Mouse (Mus musculus): ENCODE measurements around the gene Atg2a.
A peak's percentile ranks its signal among the peaks of the same experiment; 100 is the strongest.

Gene Atg2a

DNA sequence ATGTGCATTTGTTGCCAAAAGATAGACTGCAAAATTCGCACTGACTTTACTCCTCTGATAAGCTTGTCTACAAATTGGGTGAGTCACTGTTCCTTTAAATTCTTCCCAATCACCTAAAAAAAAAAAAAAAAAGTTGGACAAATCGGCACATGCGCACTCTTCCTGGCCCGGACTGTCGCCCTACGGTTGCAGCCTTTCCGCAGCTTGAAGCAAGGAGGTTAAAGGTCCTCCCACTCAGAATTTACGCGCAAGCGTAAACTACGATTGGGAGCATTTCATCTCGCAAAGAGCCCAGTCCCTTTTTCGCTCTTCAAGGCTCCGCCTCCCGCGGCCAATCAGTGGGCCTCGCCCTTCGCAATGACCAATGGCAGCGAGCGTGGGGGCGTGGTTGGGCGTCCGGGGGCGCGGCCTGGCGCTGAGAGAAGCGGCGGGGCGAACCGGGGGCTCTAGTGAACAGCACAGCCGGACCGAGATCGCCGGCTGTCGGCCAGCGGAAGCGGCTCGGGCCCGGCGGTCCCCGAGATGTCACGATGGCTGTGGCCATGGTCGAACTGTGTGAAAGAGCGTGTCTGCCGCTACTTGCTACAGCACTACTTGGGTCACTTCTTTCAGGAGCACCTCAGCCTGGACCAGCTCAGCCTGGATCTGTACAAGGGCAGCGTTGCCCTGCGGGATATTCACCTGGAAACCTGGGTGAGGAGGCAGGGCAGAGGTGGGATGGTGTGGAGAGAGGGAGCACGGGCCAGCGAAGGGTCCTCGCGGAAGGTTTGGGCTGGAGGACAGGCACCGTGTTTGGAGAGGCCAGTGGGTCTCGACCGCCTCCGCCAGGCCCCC is at the start of gene Atg2a:
Gene Atg2a, plus strand, starts transcription at position 395 of the 834 bp plus-strand sequence.
- DNase-seq = peak; percentile 99

GRCm38 (mm10) chr19:6204265-6204664 is 37.2 kb upstream of the Atg2a start:
- DNase-seq = no peak

DNA sequence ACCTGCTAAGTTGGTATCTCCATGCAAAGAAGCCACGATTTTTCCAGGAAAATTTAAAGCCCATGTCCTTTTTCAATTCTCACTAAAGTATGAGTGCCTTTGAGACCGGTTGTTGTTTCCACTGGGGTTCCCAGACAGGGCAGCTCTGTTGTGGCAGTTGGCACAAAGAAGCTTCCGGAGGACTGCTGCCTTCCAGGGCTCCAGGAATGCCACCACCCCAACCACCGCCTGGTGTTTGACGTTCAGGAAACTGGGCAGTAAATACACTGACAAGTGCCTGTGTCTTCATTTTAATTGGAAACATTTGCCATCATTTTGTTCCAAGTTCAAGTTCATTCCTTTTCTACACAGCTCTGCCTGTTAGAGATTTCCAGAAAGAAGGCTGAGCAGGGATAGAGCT is 34.8 kb upstream of the Atg2a start:
- DNase-seq = no peak

DNA sequence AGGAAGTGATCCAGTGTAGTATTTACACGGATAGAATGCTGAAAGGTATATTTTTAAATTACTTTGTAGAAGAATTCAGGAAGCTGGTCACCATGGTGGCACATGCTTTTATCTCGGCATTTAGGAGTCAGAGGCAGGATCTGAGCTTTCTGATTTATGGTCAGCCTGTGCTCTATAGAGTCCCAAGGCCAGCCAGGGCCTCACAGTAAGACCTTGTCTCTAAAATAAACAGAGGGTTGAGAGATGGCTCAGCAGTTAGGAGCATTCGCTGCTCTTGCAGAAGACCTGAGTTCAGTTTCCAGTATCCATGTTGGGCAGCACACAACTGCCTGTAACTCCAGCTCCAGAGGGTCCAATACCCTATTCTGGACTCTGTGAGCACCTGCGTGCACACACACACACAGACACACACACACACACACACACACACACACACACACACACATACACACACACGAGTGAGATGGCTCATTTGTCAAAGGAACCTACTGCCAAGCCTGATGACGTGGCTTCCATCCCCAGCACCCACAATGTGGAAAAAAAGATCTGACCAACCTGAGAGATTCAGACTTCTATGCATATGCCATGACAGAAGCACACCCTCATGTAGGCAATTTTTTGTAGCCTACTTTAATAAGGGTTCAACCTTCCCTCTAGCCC is 25.3 kb upstream of the Atg2a start:
- no peak for DNase-seq

DNA sequence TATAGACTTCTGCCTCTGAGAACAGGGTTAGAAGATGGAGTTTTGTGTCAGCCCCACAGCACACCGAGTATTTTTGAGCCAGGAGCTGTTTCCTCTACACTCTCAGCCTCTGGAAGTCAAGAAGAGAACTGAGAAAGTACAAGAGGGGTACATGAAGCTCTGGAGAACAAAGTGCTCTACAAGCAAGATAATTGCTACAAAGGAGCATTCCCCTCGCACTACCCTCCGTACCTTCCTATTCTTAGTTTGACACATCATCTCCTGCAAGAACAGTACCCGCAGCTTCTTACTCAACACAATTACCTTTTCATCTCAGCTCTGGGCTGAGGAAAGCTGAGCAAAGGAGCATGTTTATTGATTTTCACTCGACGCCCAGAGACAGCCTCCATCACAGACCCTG is 22.9 kb upstream of the Atg2a start:
- no peak for DNase-seq

- no peak for DNase-seq
Observed at GRCm38 (mm10) chr19:6226135-6226534, 15.3 kb upstream of the Atg2a start, which contains the start of gene Gpha2. Gene Gpha2 (plus strand): TSS chr19:6226380.

DNA sequence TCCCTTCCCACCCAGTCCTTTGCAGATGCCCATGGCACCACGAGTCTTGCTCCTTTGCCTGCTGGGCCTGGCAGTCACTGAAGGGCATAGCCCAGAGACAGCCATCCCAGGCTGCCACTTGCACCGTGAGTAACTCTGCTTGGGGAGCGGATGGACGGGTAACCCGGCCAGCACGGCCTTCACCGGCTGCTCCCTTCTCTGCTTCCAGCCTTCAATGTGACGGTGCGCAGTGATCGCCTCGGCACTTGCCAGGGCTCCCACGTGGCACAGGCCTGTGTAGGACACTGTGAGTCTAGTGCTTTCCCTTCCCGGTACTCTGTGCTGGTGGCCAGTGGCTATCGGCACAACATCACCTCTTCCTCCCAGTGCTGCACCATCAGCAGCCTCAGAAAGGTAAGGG is 14.7 kb upstream of the Atg2a start:
- no peak for DNase-seq

DNA sequence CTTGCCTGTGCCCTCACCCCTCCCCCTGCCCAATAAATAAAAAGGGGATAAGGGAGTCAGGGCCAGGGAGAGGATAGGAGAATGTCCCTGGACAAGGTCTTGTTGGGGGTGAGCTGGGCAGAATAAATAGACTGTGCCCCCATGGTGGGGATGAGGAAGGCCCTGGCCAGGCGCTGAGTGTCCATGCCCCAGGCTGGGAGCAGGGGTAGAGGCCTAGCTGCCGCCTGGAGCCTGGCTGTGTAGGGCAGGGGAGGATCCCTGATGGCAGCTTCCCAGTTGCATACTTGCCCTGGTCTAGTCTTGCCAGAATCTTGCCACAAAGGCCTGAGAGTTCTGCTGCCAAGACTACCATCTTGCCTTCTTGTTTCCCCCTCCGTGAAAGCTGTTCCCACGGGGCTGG is 13.6 kb upstream of the Atg2a start:
- peak in 1 of 2 experiments; percentile 42 for DNase-seq

DNA sequence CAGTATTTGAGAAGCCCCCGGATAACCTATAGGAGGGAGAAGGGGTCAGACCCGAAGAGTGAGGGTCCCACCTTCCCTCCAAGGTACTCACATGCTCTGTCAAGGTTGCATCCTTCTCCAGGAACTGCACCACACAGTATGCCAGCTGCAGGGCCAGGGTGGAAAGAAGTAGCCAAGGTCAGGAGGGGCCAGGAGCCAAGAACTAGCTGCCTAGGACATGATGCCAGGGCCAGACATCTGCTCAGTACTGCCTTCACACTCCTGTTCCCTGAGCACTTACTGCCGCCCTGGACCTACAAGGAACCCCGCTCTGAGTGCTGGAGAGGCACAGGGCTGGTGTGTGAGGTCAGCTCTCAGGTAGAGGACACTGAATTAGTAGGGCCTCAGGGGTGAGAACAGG is 11.1 kb upstream of the Atg2a start:
- peak; percentile 69 to 78 for DNase-seq

- peak in 1 of 2 experiments; percentile 38 for DNase-seq
Observed at GRCm38 (mm10) chr19:6231036-6231435, 10.4 kb upstream of the Atg2a start.

DNA sequence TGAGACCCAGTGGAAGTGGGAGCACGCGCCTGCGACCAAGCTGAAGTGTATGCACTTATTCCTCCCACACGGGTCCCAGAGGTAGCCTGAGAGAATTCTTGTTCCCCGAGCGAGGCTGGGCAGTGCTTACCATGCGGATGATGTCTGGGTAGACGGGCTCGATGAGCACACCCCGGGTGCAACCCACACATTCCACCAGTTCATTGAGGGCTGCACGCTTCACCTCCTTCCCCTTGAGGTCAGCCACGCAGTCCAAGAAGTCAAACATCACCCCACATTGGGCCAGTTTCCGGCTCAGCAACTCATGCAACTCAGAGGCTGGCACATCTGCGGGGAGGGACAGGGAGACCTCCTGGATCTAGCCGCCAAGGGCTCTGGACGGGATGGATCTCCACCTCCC is 7.8 kb upstream of the Atg2a start:
- peak in 1 of 2 experiments; percentile 10 for DNase-seq

DNA sequence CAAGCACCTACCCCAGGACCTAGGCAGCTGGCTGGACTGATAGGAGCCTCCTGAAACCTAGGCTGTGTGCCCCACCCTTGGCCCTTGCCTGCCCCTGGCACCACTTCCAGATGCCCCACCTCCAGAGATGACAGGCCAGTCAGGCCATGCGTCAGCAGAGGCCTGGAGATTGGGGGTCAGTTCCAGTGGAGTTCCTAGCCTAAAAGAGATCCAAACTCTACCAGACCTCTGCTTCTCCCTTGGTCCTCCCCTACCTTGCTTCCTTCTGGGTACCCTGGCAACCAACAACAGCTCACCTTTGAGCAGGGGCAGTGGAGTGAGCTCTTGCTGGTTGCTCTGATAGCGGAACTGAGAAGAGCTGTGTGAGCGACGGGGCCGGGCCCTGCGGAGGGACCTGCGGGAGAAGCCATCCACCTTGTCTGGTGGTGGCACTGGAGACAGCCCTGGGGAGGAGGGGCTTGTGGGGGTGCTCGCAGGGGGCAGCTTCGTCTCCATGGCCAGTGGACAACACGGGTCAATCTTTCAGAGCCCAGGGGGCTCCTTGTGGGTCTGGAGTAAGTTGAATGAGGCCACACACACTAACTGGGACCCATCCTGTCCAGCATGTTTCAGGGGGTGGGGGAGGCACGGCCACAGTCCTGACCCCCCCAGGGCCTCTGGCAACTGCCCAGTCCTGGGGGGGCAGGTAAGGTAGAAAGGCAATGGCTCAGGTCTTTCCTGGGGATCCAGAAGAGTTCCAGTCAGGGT is 7.0 kb upstream of the Atg2a start:
- peak; percentile 46 to 49 for DNase-seq

GRCm38 (mm10) chr19:6235084-6236052 is 6.1 kb upstream of the Atg2a start, which contains the start of gene Ppp2r5b:
Gene Ppp2r5b (minus strand): TSS chr19:6235872.
- peak; percentile 98 for DNase-seq

DNA sequence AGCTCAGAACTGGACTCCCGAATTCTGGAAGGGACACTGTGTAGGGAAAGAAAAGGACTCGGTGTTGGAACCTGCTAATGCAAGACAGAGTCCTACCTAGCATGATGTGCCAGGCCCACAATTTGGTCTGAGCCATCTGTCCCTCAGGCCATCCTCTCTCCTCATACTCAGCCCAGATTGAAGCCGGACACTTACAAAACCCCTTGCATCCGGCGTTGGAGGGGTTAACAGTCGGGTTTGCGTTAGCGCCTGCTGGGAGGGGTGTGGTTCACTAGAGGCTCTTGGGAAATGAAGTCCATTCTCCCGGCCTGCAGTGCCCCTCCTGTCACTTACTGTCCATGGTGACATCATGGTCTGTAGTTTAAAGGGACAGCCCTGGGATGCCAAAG is 5.4 kb upstream of the Atg2a start:
- peak; percentile 98 to 99 for DNase-seq

DNA sequence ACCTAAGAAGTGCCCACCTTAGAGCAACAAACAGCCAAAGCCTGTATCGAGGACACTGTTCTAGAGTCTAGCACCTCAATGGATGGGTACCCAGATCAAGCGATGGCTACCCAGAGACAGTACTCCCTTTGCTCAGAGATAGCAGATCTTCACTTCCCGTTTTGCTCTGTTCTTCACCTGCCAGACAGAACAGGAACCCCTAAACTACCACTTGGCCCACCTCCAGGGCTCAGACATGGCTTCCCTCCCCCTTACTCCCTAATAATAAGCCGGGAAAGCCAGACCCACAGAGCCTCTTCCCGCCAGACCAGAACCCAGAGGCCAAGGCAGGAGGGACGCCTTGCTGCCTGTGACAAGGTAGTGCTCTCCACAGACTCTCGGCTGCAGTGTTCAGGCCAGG is 4.6 kb upstream of the Atg2a start:
- DNase-seq = peak; percentile 44 to 46

- DNase-seq = no peak
Observed at GRCm38 (mm10) chr19:6238740-6239139, 2.7 kb upstream of the Atg2a start.

- no peak for DNase-seq
Observed at GRCm38 (mm10) chr19:6240136-6240535, 1.3 kb upstream of the Atg2a start.

DNA sequence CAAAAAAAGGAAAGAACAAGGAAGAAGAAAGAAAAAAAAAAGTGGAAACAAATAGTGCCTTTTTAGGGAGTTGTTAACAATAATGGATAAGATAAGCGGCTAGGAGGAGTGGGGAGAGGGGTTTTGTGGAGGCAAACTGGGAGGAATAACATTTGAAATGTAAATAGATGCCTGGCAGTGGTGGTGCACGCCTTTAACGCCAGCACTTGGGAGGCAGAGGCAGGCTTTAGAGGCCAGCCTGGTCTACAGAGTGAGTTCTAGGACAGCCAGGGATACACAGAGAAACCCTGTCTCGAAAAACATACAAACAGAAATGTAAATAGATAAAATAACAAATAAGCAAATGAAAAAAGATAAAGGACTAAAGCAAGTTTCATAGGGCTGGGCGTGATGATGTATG is 743 bp upstream of the Atg2a start:
- no peak for DNase-seq

- DNase-seq = peak; percentile 66 to 68
Observed at GRCm38 (mm10) chr19:6242281-6242680, 813 bp downstream of the Atg2a start.

DNA sequence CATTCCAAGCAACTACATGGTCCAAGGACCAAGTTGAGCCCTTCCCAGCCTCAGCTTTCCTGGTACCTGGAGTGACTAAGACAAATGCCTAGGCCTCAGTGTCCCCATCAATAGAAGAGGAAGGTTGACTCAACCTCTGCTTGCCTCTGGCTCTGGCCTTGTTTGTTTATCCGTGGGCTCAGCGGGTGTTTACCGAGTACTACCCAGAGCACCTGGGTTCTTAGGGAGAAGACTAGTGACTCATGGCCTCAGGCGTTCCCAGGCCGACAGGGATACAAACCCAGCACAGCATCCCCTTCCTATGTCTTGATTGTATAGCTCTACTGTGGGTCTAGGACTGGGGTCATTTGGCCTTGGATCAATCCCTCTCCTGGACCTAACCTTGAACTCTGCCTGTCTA is 1.8 kb downstream of the Atg2a start:
- DNase-seq = no peak

DNA sequence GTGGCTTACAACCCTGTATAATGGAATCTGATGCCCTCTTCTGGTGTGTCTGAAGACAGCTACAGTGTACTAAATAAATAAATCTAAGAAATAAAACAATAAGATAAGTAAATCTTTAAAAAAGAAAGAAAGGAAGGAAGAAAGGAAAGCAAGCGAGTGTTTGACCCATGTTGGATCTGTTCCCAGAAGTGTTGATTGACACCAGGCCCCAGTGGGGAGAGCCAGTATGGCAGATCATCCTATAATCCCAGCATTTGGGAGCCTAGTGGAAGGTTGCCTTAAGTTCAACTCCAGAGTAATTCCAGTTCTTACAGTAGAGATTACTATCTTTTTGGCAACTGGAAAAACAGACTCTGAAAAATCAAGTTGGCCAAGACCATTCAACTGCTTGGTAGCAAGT is 4.3 kb downstream of the Atg2a start:
- no peak for DNase-seq
